Mouse (Mus musculus) gastrocnemius, postnatal 36 days (tissue): ENCODE measurements around the gene Lmnb2. TPM values are rescaled to one million over a fixed set of nuclear protein-coding genes. Genes with fewer than 3 reads are reported as not detected.

Experiments
- DNase-seq, 2 experiments: peaks; one replicate each; pipeline ENCODE4 v3.0.0; 2022
- intact Hi-C: fragments of 180-260 bp; cut with DNase I; formaldehyde crosslinking; loops from one replicate; pipeline ENCODE4 v1.15.1; 2025
- total RNA-seq, 2 experiments: library from RNA; stranded (reverse); gene quantifications; 2 replicates each; pipeline ENCODE4 v1.2.3; 2021

Gene Lmnb2
- total RNA-seq, 2 experiments from 2014 or later, result 2.6 to 3.1 TPM

- DNase-seq, result no peak
- intact Hi-C loops, result no loop called here
Observed at GRCm38 (mm10) chr10:80947802-80948201, 29.8 kb upstream of the Lmnb2 start.

DNA sequence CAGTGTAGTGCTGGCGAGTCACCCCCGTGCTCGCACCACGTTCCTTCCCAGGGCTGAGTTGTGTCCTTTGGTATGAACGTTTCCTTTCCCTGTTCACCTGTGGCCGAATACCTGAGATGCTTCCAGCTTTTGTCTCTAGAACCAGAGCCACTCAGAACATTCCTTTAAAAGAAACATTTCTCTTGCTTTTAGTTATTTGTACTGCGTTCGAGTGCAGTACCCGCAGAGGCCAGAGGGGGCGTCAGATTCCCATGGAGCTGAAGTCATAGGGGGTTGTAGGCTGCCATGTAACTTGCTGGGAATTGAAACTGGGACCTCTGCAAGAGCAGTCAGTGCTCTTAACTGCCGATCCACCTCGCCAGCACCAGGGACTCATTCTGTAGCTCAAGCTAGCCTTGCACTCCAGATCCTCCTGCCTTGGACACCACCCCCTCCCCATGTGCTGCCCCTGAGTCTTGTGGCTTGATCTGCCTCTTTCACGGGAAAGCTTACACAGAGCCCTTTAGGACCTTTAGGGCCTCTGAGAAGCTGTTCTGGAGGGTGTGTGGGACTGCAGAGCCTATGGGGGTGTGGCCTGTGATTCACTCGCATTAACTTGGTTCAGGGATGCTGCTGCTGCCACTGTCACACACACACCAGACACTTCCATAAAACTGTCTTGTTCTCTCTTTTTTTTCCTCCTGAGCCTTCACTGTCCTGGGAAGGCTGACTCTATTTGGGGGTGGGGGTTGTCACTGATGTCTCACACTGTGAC lies 28.8 kb upstream of the Lmnb2 start:
- intact Hi-C loops, result no loop called here
- DNase-seq, result no peak

DNA sequence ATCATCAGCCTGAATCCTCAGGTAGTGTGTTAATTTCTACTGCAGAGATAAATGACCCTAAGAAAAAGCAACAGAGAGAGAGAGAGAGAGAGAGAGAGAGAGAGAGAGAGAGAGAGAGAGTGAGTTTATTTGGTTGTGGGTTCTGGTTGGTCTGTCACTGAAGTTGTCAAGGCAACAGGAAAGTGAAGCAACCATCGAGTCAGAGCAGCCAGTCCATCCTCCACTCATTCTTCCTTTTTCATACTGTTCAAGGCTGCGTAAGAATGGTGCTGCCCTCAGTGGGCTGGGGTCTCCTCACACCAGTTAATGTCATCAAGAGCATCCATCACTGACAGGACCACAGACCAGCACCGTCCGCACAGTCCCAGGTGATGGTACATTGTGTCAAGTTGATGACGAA lies 26.2 kb upstream of the Lmnb2 start:
- intact Hi-C loops, result no loop called here

GRCm38 (mm10) chr10:80943701-80944100 lies 25.7 kb upstream of the Lmnb2 start:
- intact Hi-C loops, result no loop called here
- no peak for DNase-seq

More for the DNA sequence above, 26.2 kb upstream of the Lmnb2 start:
- no peak for DNase-seq

- intact Hi-C loops, result no loop called here
- DNase-seq, result no peak
Observed at GRCm38 (mm10) chr10:80942919-80943318, 24.9 kb upstream of the Lmnb2 start.

- intact Hi-C loops, result no loop called here
- DNase-seq, result no peak
Observed at GRCm38 (mm10) chr10:80940988-80941347, 22.9 kb upstream of the Lmnb2 start.

- intact Hi-C loops, result no loop called here
- DNase-seq, result peak; percentile 65 to 77
Observed at GRCm38 (mm10) chr10:80940320-80940987, 22.4 kb upstream of the Lmnb2 start.

DNA sequence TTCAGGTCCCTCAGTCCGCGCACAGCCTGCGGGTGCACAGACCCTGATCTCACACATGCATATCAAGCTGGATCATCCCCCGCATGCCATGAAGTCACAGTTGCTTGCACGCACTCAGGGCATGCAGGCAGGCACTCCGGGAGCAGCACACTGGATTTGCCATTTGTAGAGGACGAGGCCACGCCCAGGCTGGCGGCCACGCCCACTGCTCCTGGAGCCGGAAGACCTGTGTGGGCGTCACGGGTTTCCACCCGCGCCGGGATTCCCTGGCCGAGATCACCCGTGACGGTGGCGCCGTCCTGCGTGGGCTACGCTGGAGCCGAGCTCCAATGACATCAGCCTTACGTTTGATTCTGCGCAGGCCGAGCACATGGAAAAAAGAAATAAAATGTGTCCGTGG lies 21.6 kb upstream of the Lmnb2 start:
- DNase-seq, result peak; percentile 80 to 81
- intact Hi-C loops, result no loop called here

- no peak for DNase-seq
- intact Hi-C loops, result no loop called here
Observed at GRCm38 (mm10) chr10:80938831-80939550, 20.9 kb upstream of the Lmnb2 start.

- DNase-seq, result peak in 1 of 2 experiments; percentile 63
- intact Hi-C loops, result no loop called here
Observed at GRCm38 (mm10) chr10:80937646-80938045, 19.6 kb upstream of the Lmnb2 start.

DNA sequence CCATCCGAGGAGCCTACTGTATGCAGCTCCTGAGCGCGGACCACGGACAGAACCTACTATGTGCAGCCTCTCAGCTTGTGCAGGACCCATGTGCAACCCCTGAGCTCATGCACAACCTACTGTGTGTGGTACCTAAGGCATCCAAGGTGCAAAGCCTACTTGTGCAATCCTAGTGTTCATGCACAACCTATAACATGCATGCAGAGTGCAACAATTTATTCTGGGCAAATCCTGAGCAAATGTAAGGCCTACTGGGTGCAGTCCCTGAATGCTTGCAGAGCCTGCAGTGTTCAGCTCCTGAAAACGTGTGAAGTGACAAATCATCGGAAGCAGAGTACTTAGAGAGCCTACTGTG lies 18.7 kb upstream of the Lmnb2 start:
- no peak for DNase-seq
- intact Hi-C loops, result no loop called here

GRCm38 (mm10) chr10:80936135-80936809 lies 18.2 kb upstream of the Lmnb2 start:
- peak in 1 of 2 experiments; percentile 70 for DNase-seq
- intact Hi-C loops, result no loop called here

DNA sequence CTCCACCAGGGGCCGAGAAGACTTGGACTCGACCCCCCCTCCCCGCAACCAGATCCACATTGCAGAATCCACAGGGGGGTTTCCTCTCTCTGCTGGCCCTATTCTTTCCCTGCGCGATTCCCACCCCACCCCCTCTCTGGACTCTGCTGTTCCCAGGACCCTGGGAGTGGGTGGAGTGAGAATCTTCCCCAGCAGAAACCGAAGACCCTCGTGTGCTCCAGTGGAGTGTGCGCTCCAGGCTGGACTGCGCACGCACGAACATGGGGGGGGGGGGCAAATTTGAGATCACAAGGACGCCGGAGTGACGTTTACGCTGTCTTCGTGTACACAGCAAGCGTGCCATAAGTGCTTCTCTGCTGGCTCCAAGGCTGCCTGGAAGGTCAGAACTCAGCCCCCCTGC lies 17.7 kb upstream of the Lmnb2 start:
- intact Hi-C loops, result no loop called here
- DNase-seq, result no peak

DNA sequence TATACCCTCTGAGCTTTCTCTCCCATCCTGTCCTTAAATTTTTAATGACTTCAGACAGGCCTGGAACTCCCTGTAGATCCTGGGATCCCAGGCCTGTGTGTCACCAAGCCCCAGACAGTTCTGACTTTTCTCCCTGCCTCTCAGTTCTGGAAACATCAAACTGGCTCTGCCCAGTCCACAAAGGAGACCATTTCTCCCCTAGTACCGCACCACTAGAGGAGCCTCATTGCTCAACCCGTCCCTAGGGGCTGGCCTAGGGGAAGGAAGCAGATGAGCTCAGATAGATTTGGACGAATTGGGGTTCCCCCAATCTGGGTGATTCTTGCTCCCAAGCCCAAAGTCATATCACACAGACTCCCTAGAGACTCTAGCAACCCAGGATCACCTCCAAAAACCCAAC lies 17.2 kb upstream of the Lmnb2 start:
- intact Hi-C loops, result no loop called here
- DNase-seq, result no peak

DNA sequence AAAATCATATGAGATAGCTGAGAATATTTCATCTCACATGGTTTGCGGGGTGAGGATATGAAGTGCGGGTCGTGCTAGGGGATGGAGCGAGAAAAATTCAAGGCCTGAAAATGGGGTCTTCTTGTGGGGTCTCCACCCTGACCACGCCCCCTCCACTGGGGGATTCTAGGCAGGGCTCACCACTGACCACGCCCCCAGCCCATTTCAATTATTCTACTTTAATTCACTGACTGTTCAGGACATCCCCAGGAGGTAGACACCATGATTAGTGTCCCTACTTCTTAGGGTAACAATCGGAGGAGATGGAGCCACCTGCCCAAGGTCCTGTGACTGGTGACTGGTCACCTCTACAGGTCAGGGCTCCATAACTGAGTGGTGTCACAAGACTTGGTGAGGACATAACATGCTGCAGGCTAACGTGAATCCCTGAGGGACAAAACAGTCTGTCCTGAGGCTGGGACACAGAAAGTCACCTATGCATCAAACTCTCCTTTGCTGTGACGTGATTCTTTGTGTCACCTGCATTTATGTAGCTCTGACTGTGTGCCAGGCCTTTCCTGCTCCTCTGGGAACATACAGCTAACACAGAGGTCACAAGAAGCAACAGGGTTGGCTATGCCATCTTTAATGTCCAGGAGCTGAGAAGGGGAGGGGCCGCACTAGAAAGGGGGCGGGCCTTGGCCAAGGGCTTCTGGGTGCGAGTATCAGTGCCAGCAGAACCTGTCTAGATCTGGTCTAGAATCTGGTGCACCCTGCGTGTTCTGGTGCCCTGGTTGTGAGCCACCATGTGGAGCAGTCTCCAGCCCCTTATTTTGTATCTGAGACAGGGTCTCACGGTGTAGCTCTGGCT lies 16.3 kb upstream of the Lmnb2 start:
- no peak for DNase-seq
- intact Hi-C loops, result no loop called here

GRCm38 (mm10) chr10:80933421-80933979 lies 15.5 kb upstream of the Lmnb2 start:
- no peak for DNase-seq
- intact Hi-C loops, result no loop called here

GRCm38 (mm10) chr10:80932700-80933420 lies 14.8 kb upstream of the Lmnb2 start:
- DNase-seq, result no peak
- intact Hi-C loops, result no loop called here

DNA sequence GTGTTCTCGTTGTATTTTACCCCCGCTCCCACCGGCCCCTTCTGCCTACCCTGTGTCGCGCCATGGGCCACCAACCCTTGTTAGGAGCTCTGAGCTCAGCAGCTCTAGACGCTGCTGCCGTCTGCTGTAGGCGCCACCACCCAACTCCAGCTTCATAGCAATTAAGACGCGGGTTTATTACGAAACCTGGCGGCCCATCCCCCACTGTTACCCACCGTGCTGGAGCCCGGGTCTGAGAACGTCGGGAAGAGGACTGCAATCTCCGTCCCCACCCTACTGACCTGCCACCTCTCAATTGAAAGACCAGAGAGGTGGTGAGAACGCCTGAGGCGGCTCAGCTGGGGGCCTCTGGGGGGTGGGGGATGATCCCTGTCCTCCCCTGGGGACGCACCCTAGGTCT lies 14.2 kb upstream of the Lmnb2 start:
- intact Hi-C loops, result no loop called here
- no peak for DNase-seq

GRCm38 (mm10) chr10:80931695-80932094 lies 13.7 kb upstream of the Lmnb2 start:
- intact Hi-C loops, result no loop called here
- no peak for DNase-seq
